Mouse (Mus musculus): ENCODE data around the gene Srrm2. TPM values are rescaled to one million over a fixed set of nuclear protein-coding genes. Genes with fewer than 3 reads are reported as not detected.

Srrm2 gene
- polyA plus RNA-seq, 1 experiment = 439 TPM

GRCm38 (mm10) chr17:23803366-23804041 lies 13.2 kb downstream of the Srrm2 start:
- Histone ChIP-seq H3K36me3 (ENCODE audit: control insufficient read depth, insufficient read depth, low read length) (peaks cover 7% of the 10 kb centered on the region), H3K27me3 (ENCODE audit: control insufficient read depth, insufficient read depth, low read length) (no peaks in the 10 kb centered on the region), H3K4me3 (ENCODE audit: low read depth, low read length) (peak overlapping the region; percentile 90), H3K4me1 (ENCODE audit: control insufficient read depth, insufficient read depth, insufficient read length, low read length) (peaks cover 4% of the 10 kb centered on the region), H3K27ac (ENCODE audit: insufficient read depth, low read depth, low read length) (peak overlapping the region; percentile 84)
- WGBS = under 1% methylated on average over 74 of the region's 83 CpGs
- no peak for TF ChIP-seq CTCF (IDR thresholded peaks at IDR 0.05; ENCODE audit: extremely low read depth, insufficient read length, insufficient replicate concordance, low read depth, low read length)
- peak; percentile 11; the same call in 1 of the 2 replicates for TF ChIP-seq POLR2A (IDR thresholded peaks at IDR 0.05; ENCODE audit: low read depth, low read length)

- TF ChIP-seq POLR2A (IDR thresholded peaks at IDR 0.05; ENCODE audit: low read depth, low read length) = no peak
- no peak for TF ChIP-seq CTCF (IDR thresholded peaks at IDR 0.05; ENCODE audit: extremely low read depth, insufficient read length, insufficient replicate concordance, low read depth, low read length)
- H3K27me3 ChIP-seq (ENCODE audit: control insufficient read depth, insufficient read depth, low read length) = no peaks in the 10 kb centered on the region
- H3K4me3 ChIP-seq (ENCODE audit: low read depth, low read length) = peak overlapping the region; percentile 90
- peaks cover 17% of the 10 kb centered on the region for H3K36me3 ChIP-seq (ENCODE audit: control insufficient read depth, insufficient read depth, low read length)
- WGBS = under 1% methylated on average over 8 of the region's 8 CpGs
- peaks cover 4% of the 10 kb centered on the region for H3K4me1 ChIP-seq (ENCODE audit: control insufficient read depth, insufficient read depth, insufficient read length, low read length)
- peak overlapping the region; percentile 75 for H3K27ac ChIP-seq (ENCODE audit: insufficient read depth, low read depth, low read length)
These were observed 14.2 kb downstream of the Srrm2 start for GRCm38 (mm10) chr17:23804426-23805085.

GRCm38 (mm10) chr17:23806867-23807266 lies 16.5 kb downstream of the Srrm2 start:
- Histone ChIP-seq H3K27ac (ENCODE audit: insufficient read depth, low read depth, low read length) (no peak overlapping the region), H3K4me3 (ENCODE audit: low read depth, low read length) (peak overlapping the region; percentile 51), H3K4me1 (ENCODE audit: control insufficient read depth, insufficient read depth, insufficient read length, low read length) (peaks cover 4% of the 10 kb centered on the region), H3K27me3 (ENCODE audit: control insufficient read depth, insufficient read depth, low read length) (no peaks in the 10 kb centered on the region), H3K36me3 (ENCODE audit: control insufficient read depth, insufficient read depth, low read length) (peaks cover 38% of the 10 kb centered on the region)
- 23% methylated on average over 25 of the region's 25 CpGs for WGBS
- no peak for TF ChIP-seq POLR2A (IDR thresholded peaks at IDR 0.05; ENCODE audit: low read depth, low read length)
- peak; percentile 47; the same call in 1 of the 2 replicates for TF ChIP-seq CTCF (IDR thresholded peaks at IDR 0.05; ENCODE audit: extremely low read depth, insufficient read length, insufficient replicate concordance, low read depth, low read length)

GRCm38 (mm10) chr17:23807918-23808317 lies 17.6 kb downstream of the Srrm2 start:
- no peak overlapping the region for H3K27ac ChIP-seq (ENCODE audit: insufficient read depth, low read depth, low read length)
- peaks cover 46% of the 10 kb centered on the region for H3K36me3 ChIP-seq (ENCODE audit: control insufficient read depth, insufficient read depth, low read length)
- TF ChIP-seq POLR2A (IDR thresholded peaks at IDR 0.05; ENCODE audit: low read depth, low read length) (no peak), CTCF (IDR thresholded peaks at IDR 0.05; ENCODE audit: extremely low read depth, insufficient read length, insufficient replicate concordance, low read depth, low read length) (no peak)
- WGBS = 92% methylated on average over 3 of the region's 3 CpGs
- no peaks in the 10 kb centered on the region for H3K27me3 ChIP-seq (ENCODE audit: control insufficient read depth, insufficient read depth, low read length)
- H3K4me3 ChIP-seq (ENCODE audit: low read depth, low read length) = no peak overlapping the region
- peaks cover 4% of the 10 kb centered on the region for H3K4me1 ChIP-seq (ENCODE audit: control insufficient read depth, insufficient read depth, insufficient read length, low read length)

GRCm38 (mm10) chr17:23815641-23816040 lies 25.3 kb downstream of the Srrm2 start:
- peaks cover 89% of the 10 kb centered on the region for H3K36me3 ChIP-seq (ENCODE audit: control insufficient read depth, insufficient read depth, low read length)
- TF ChIP-seq POLR2A (IDR thresholded peaks at IDR 0.05; ENCODE audit: low read depth, low read length) (no peak), CTCF (IDR thresholded peaks at IDR 0.05; ENCODE audit: extremely low read depth, insufficient read length, insufficient replicate concordance, low read depth, low read length) (no peak)
- H3K27me3 ChIP-seq (ENCODE audit: control insufficient read depth, insufficient read depth, low read length) = no peaks in the 10 kb centered on the region
- no peak overlapping the region for H3K27ac ChIP-seq (ENCODE audit: insufficient read depth, low read depth, low read length)
- H3K4me1 ChIP-seq (ENCODE audit: control insufficient read depth, insufficient read depth, insufficient read length, low read length) = no peaks in the 10 kb centered on the region
- 98% methylated on average over 16 of the region's 16 CpGs for WGBS
- no peak overlapping the region for H3K4me3 ChIP-seq (ENCODE audit: low read depth, low read length)

- 97% methylated on average over 8 of the region's 8 CpGs for WGBS
- no peak for TF ChIP-seq CTCF (IDR thresholded peaks at IDR 0.05; ENCODE audit: extremely low read depth, insufficient read length, insufficient replicate concordance, low read depth, low read length)
- TF ChIP-seq POLR2A (IDR thresholded peaks at IDR 0.05; ENCODE audit: low read depth, low read length) = no peak
These were observed 28.2 kb downstream of the Srrm2 start for GRCm38 (mm10) chr17:23818579-23818978.

GRCm38 (mm10) chr17:23819235-23819634 lies 28.9 kb downstream of the Srrm2 start:
- H3K27ac ChIP-seq (ENCODE audit: insufficient read depth, low read depth, low read length) = no peak overlapping the region
- no peaks in the 10 kb centered on the region for H3K4me1 ChIP-seq (ENCODE audit: control insufficient read depth, insufficient read depth, insufficient read length, low read length)
- TF ChIP-seq CTCF (IDR thresholded peaks at IDR 0.05; ENCODE audit: extremely low read depth, insufficient read length, insufficient replicate concordance, low read depth, low read length) (no peak), POLR2A (IDR thresholded peaks at IDR 0.05; ENCODE audit: low read depth, low read length) (no peak)
- no peak overlapping the region for H3K4me3 ChIP-seq (ENCODE audit: low read depth, low read length)
- 98% methylated on average over 25 of the region's 25 CpGs for WGBS
- H3K36me3 ChIP-seq (ENCODE audit: control insufficient read depth, insufficient read depth, low read length) = peaks cover 95% of the 10 kb centered on the region
- no peaks in the 10 kb centered on the region for H3K27me3 ChIP-seq (ENCODE audit: control insufficient read depth, insufficient read depth, low read length)

More at GRCm38 (mm10) chr17:23818579-23818978, 28.2 kb downstream of the Srrm2 start:
- H3K4me3 ChIP-seq (ENCODE audit: low read depth, low read length) = no peak overlapping the region
- H3K4me1 ChIP-seq (ENCODE audit: control insufficient read depth, insufficient read depth, insufficient read length, low read length) = no peaks in the 10 kb centered on the region
- no peak overlapping the region for H3K27ac ChIP-seq (ENCODE audit: insufficient read depth, low read depth, low read length)
- peaks cover 94% of the 10 kb centered on the region for H3K36me3 ChIP-seq (ENCODE audit: control insufficient read depth, insufficient read depth, low read length)
- no peaks in the 10 kb centered on the region for H3K27me3 ChIP-seq (ENCODE audit: control insufficient read depth, insufficient read depth, low read length)
